Mouse (Mus musculus) A20 (cell line): ENCODE measurements around the gene Cplx3.
A peak's percentile ranks its signal among the peaks of the same experiment; 100 is the strongest.

ENCODE experiments used
- DNase-seq: peaks from one replicate; pipeline ENCODE4 v3.0.0-alpha.2; 2011; ENCODE audit warnings: low read depth, low spot score

Gene Cplx3

GRCm38 (mm10) chr9:57560861-57561710 is 45.0 kb downstream of the Cplx3 start, which contains the start of gene Scamp2:
Scamp2 (plus strand) TSS chr9:57560943.
- peak; percentile 99 for DNase-seq

- DNase-seq = no peak
Observed at GRCm38 (mm10) chr9:57560263-57560662, 45.8 kb downstream of the Cplx3 start.

GRCm38 (mm10) chr9:57559568-57559967 is 46.5 kb downstream of the Cplx3 start:
- DNase-seq = no peak

GRCm38 (mm10) chr9:57558625-57559024 is 47.5 kb downstream of the Cplx3 start:
- peak; percentile 64 for DNase-seq

- DNase-seq = no peak
Observed at GRCm38 (mm10) chr9:57557215-57557614, 48.9 kb downstream of the Cplx3 start.

GRCm38 (mm10) chr9:57554753-57555152 is 51.3 kb downstream of the Cplx3 start:
- no peak for DNase-seq

GRCm38 (mm10) chr9:57553119-57553518 is 53.0 kb downstream of the Cplx3 start:
- DNase-seq = no peak

- peak; percentile 70 for DNase-seq
Observed at GRCm38 (mm10) chr9:57552139-57552887, 53.8 kb downstream of the Cplx3 start, which contains the start of gene Mpi. Mpi (minus strand) TSS chr9:57552763.

GRCm38 (mm10) chr9:57550126-57550862 is 55.8 kb downstream of the Cplx3 start:
- DNase-seq = no peak
